Mouse (Mus musculus) MEL (cell line): ENCODE results near the gene Gpat2. TPM values are rescaled to one million over a fixed set of nuclear protein-coding genes. Genes with fewer than 3 reads are reported as not detected.

ENCODE experiments used
- DNase-seq: peaks from one replicate; pipeline ENCODE4 v3.0.0; 2011; ENCODE audit warnings: low read depth, low spot score
- H3K27ac ChIP-seq: 2 replicates; pipeline ENCODE4 v1.5.1; 2012; ENCODE audit warnings: low read depth, mild to moderate bottlenecking, control low read depth, low read length, moderate library complexity; ENCODE audit not compliant: control insufficient read depth
- H3K27me3 ChIP-seq, 2 experiments: fragments of 150-350 bp in 1 of 2; sonication (generic) in 1 of 2; 2 replicates each; pipeline ENCODE4 v1.6.1; 2012; ENCODE audit warnings: low read length in 2 of 2, mild to moderate bottlenecking in 2 of 2, improper control_type of control experiment in 1 of 2, moderate library complexity in 1 of 2; ENCODE audit not compliant: insufficient read depth in 2 of 2, control insufficient read depth in 1 of 2
- H3K36me3 ChIP-seq, 2 experiments: 2 replicates each; pipeline ENCODE4 v1.6.1; 2012 to 2014; ENCODE audit warnings: low read length in 2 of 2, improper control_type of control experiment in 1 of 2, inconsistent platforms in 1 of 2, mild to moderate bottlenecking in 1 of 2; ENCODE audit not compliant: insufficient read depth in 2 of 2, control insufficient read depth in 1 of 2
- H3K4me1 ChIP-seq, 2 experiments: fragments of 150-350 bp in 1 of 2; sonication (generic) in 1 of 2; 2 replicates each; pipeline ENCODE4 v1.6.1; 2012; ENCODE audit warnings: low read length in 2 of 2, improper control_type of control experiment in 1 of 2, mild to moderate bottlenecking in 1 of 2; ENCODE audit not compliant: insufficient read depth in 2 of 2, control insufficient read depth in 1 of 2
- H3K4me3 ChIP-seq, 2 experiments: fragments of 150-350 bp in 1 of 2; sonication (generic) in 1 of 2; 2 replicates each; pipeline ENCODE4 v1.5.1; 2012; ENCODE audit warnings: low read depth in 2 of 2, low read length in 2 of 2, mild to moderate bottlenecking in 2 of 2, moderate library complexity in 2 of 2, control low read depth in 1 of 2, improper control_type of control experiment in 1 of 2; ENCODE audit not compliant: control insufficient read depth in 1 of 2, insufficient read depth in 1 of 2
- H3K79me2 ChIP-seq: 2 replicates; pipeline ENCODE4 v1.6.1; 2012; ENCODE audit warnings: mild to moderate bottlenecking, low read length, moderate library complexity; ENCODE audit not compliant: control insufficient read depth, poor library complexity, insufficient read depth
- H3K9ac ChIP-seq: 2 replicates; pipeline ENCODE4 v1.6.1; 2012; ENCODE audit warnings: low read depth, mild to moderate bottlenecking, control low read depth, low read length, moderate library complexity; ENCODE audit not compliant: control insufficient read depth, poor library complexity, severe bottlenecking
- H3K9me3 ChIP-seq: fragments of 150-350 bp; sonication (generic); replicated peaks from 2 replicates; pipeline ENCODE4 v1.6.1; 2012; ENCODE audit warnings: mild to moderate bottlenecking, low read length, improper control_type of control experiment, moderate library complexity; ENCODE audit not compliant: insufficient read depth
- CHD1 ChIP-seq: IDR thresholded peaks from 2 replicates; pipeline ENCODE4 v1.6.1; 2012; ENCODE audit warnings: low read depth, mild to moderate bottlenecking, inconsistent platforms, low read length, improper control_type of control experiment
- CTCF ChIP-seq, 3 experiments: IDR thresholded peaks in 2 of 3; conservative IDR thresholded peaks in 1 of 3; 2 replicates each; pipeline ENCODE4 v1.5.1; 2011 to 2012; ENCODE audit warnings: low read length in 3 of 3, low read depth in 2 of 3, mild to moderate bottlenecking in 2 of 3, improper control_type of control experiment in 1 of 3, inconsistent platforms in 1 of 3, mixed read lengths in 1 of 3, moderate library complexity in 1 of 3; ENCODE audit not compliant: control insufficient read depth in 1 of 3, insufficient read depth in 1 of 3, poor library complexity in 1 of 3, severe bottlenecking in 1 of 3
- E2F4 ChIP-seq: IDR thresholded peaks from 2 replicates; pipeline ENCODE4 v1.6.1; 2011; ENCODE audit warnings: low read depth, low read length, improper control_type of control experiment, borderline replicate concordance
- ELF1 ChIP-seq: IDR thresholded peaks from 2 replicates; pipeline ENCODE4 v1.6.1; 2014; ENCODE audit warnings: low read depth, mild to moderate bottlenecking, inconsistent platforms, low read length, improper control_type of control experiment, moderate library complexity
- EP300 ChIP-seq, 2 experiments: IDR thresholded peaks; 2 replicates each; pipeline ENCODE4 v1.6.1; 2011; ENCODE audit warnings: improper control_type of control experiment in 2 of 2, low read length in 2 of 2, low read depth in 1 of 2, mild to moderate bottlenecking in 1 of 2
- GABPA ChIP-seq: IDR thresholded peaks from 2 replicates; pipeline ENCODE4 v1.6.1; 2012; ENCODE audit warnings: low read depth, mild to moderate bottlenecking, inconsistent platforms, low read length, improper control_type of control experiment, moderate library complexity
- GATA1 ChIP-seq: IDR thresholded peaks from 2 replicates; pipeline ENCODE4 v1.6.1; 2011; ENCODE audit warnings: low read depth, low read length, improper control_type of control experiment
- HCFC1 ChIP-seq: IDR thresholded peaks from 2 replicates; pipeline ENCODE4 v1.6.1; 2012; ENCODE audit warnings: low read depth, mild to moderate bottlenecking, inconsistent platforms, low read length, improper control_type of control experiment, moderate library complexity
- JUND ChIP-seq: IDR thresholded peaks from 2 replicates; pipeline ENCODE4 v1.6.1; 2011; ENCODE audit warnings: low read depth, mild to moderate bottlenecking, improper control_type of control experiment, low read length
- MAX ChIP-seq: IDR thresholded peaks from 2 replicates; pipeline ENCODE4 v1.6.1; 2011; ENCODE audit warnings: low read length, improper control_type of control experiment
- MAZ ChIP-seq: IDR thresholded peaks from 2 replicates; pipeline ENCODE4 v1.6.1; 2012; ENCODE audit warnings: low read depth, mild to moderate bottlenecking, inconsistent platforms, low read length, improper control_type of control experiment
- MXI1 ChIP-seq: IDR thresholded peaks from 2 replicates; pipeline ENCODE4 v1.6.1; 2011; ENCODE audit warnings: mild to moderate bottlenecking, low read depth, low read length, improper control_type of control experiment
- NELFE ChIP-seq: IDR thresholded peaks from 2 replicates; pipeline ENCODE4 v1.6.1; 2011; ENCODE audit warnings: low read depth, low read length, improper control_type of control experiment
- NRF1 ChIP-seq: IDR thresholded peaks from 2 replicates; pipeline ENCODE4 v1.6.1; 2014; ENCODE audit warnings: low read depth, mild to moderate bottlenecking, inconsistent platforms, low read length, improper control_type of control experiment, moderate library complexity; ENCODE audit not compliant: poor library complexity, insufficient read depth, severe bottlenecking
- POLR2A ChIP-seq, 2 experiments: IDR thresholded peaks; 2 replicates each; pipeline ENCODE4 v1.6.1; 2011 to 2012; ENCODE audit warnings: low read length in 2 of 2, mild to moderate bottlenecking in 2 of 2, control low read depth in 1 of 2, improper control_type of control experiment in 1 of 2, low read depth in 1 of 2, moderate library complexity in 1 of 2; ENCODE audit not compliant: control insufficient read depth in 1 of 2, insufficient read depth in 1 of 2, poor library complexity in 1 of 2
- POLR2AphosphoS2 ChIP-seq: IDR thresholded peaks from 2 replicates; pipeline ENCODE4 v1.6.1; 2011; ENCODE audit warnings: low read length, improper control_type of control experiment
- POLR2AphosphoS5 ChIP-seq: IDR thresholded peaks from 2 replicates; pipeline ENCODE4 v1.6.1; 2012; ENCODE audit warnings: low read depth, borderline replicate concordance, mild to moderate bottlenecking, inconsistent platforms, low read length, moderate library complexity, mixed read lengths
- RAD21 ChIP-seq: IDR thresholded peaks from 2 replicates; pipeline ENCODE4 v1.6.1; 2011; ENCODE audit warnings: mild to moderate bottlenecking, low read depth, low read length, improper control_type of control experiment
- RCOR1 ChIP-seq: IDR thresholded peaks from 2 replicates; pipeline ENCODE4 v1.6.1; 2012; ENCODE audit warnings: low read depth, mild to moderate bottlenecking, inconsistent platforms, low read length, improper control_type of control experiment
- SIN3A ChIP-seq: IDR thresholded peaks from 2 replicates; pipeline ENCODE4 v1.6.1; 2012; ENCODE audit warnings: low read length, improper control_type of control experiment, inconsistent platforms
- SMC3 ChIP-seq: IDR thresholded peaks from 2 replicates; pipeline ENCODE4 v1.6.1; 2011; ENCODE audit warnings: low read depth, low read length, improper control_type of control experiment
- UBTF ChIP-seq: IDR thresholded peaks from 2 replicates; pipeline ENCODE4 v1.6.1; 2012; ENCODE audit warnings: low read depth, mild to moderate bottlenecking, inconsistent platforms, low read length, improper control_type of control experiment, moderate library complexity, borderline replicate concordance; ENCODE audit not compliant: insufficient read depth
- USF2 ChIP-seq, 2 experiments: IDR thresholded peaks; 2 replicates each; pipeline ENCODE4 v1.6.1; 2011 to 2012; ENCODE audit warnings: improper control_type of control experiment in 2 of 2, low read length in 2 of 2, borderline replicate concordance in 1 of 2, inconsistent platforms in 1 of 2, low read depth in 1 of 2, mild to moderate bottlenecking in 1 of 2; ENCODE audit not compliant: insufficient read depth in 1 of 2
- ZNF384 ChIP-seq: IDR thresholded peaks from 2 replicates; pipeline ENCODE4 v1.6.1; 2012; ENCODE audit warnings: low read depth, mild to moderate bottlenecking, inconsistent platforms, low read length, improper control_type of control experiment
- polyA plus RNA-seq, 2 experiments: library from polyadenylated mRNA; stranded (reverse) in 1 of 2; unstranded in 1 of 2; fragments of >175 nt in 1 of 2; fragments of >200 nt in 1 of 2; gene quantifications; 2 replicates each; pipeline versions ENCODE4 v1.2.1 to v1.2.4; 2012; ENCODE audit warnings: low replicate concordance in 2 of 2, low read depth in 1 of 2; ENCODE audit not compliant: insufficient read length in 2 of 2, insufficient read depth in 1 of 2, missing spikeins in 1 of 2
- total RNA-seq: library from RNA; depleted of rRNA; stranded (reverse); fragments of 300-350 nt; gene quantifications from 2 replicates; pipeline ENCODE4 v1.2.3, GENCODE M21; 2012

Gpat2 gene
- total and polyA plus RNA-seq, 3 experiments = 0.07 TPM; not detected in 2

DNA sequence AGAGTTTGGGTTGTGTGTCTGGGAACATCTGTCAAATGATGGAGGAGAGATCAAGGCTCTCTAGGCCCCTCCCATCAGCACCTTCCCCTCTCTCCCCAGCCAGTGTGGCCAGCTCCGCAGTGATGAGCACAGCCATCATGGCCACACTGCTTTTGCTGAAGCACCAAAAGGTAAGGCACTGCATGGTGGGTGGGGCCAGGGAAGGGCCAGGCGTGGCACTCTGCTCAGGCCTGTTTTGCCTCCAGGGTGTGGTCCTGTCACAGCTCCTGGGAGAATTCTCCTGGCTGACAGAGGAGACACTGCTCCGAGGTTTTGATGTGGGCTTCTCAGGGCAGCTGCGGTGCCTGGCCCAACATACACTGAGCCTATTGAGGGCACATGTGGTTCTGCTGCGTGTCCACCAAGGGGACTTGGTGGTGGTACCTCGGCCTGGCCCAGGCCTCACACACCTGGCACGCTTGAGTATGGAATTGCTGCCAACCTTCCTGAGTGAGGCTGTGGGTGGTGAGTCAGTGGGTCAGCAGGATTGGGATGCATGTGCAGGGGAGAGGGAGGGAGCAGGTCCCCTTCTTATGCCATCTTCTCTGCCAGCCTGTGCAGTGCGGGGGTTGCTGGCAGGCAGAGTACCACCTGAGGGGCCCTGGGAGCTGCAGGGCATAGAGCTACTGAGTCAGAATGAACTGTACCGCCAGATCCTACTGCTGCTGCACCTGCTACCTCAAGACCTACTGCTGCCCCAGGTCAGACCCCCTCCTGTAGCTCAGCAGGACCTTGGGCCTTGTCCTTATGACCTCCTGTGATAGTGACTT lies 8.7 kb downstream of the Gpat2 start:
- no peaks in the 10 kb centered on the region for H3K4me1 ChIP-seq
- H3K27ac ChIP-seq = no peak overlapping the region
- TF ChIP-seq GABPA (no peak), HCFC1 (no peak), MAZ (no peak), RAD21 (no peak), CHD1 (no peak)
- H3K36me3 ChIP-seq = no peaks in the 10 kb centered on the region
- DNase-seq = no peak
- H3K9ac ChIP-seq = no peak overlapping the region
- H3K4me3 ChIP-seq = no peak overlapping the region
- no peaks in the 10 kb centered on the region for H3K27me3 ChIP-seq
- no peaks in the 10 kb centered on the region for H3K79me2 ChIP-seq
- H3K9me3 ChIP-seq = no peaks in the 10 kb centered on the region

GRCm38 (mm10) chr2:127435135-127435534 lies 10.1 kb downstream of the Gpat2 start:
- DNase-seq = peak; percentile 47
- H3K27ac ChIP-seq = no peak overlapping the region
- TF ChIP-seq ELF1 (no peak), SMC3 (peak; percentile 36), SIN3A (no peak), GATA1 (no peak), CTCF (IDR thresholded peaks at IDR 0.05 in 2 of 3, conservative IDR thresholded peaks at IDR 0.05 in 1 of 3; ENCODE audit: control insufficient read depth in 1 of 3, insufficient read depth in 1 of 3, low read depth in 2 of 3, low read length in 3 of 3, poor library complexity in 1 of 3, severe bottlenecking in 1 of 3) (peak; percentile 61 to 80 (median 64)), RAD21 (peak; percentile 31)
- TF ChIP-seq, all 39 proteins: peak for 3
- H3K36me3 ChIP-seq = no peaks in the 10 kb centered on the region; a peak in 1 of 4 replicates
- no peaks in the 10 kb centered on the region for H3K4me1 ChIP-seq
- H3K27me3 ChIP-seq = no peaks in the 10 kb centered on the region
- H3K9ac ChIP-seq = no peak overlapping the region
- no peaks in the 10 kb centered on the region for H3K9me3 ChIP-seq
- H3K4me3 ChIP-seq = no peak overlapping the region
- H3K79me2 ChIP-seq = no peaks in the 10 kb centered on the region

GRCm38 (mm10) chr2:127435554-127435953 lies 10.6 kb downstream of the Gpat2 start:
- Histone ChIP-seq H3K4me1 (no peaks in the 10 kb centered on the region), H3K9me3 (no peaks in the 10 kb centered on the region), H3K27ac (no peak overlapping the region), H3K27me3 (no peaks in the 10 kb centered on the region), H3K4me3 (no peak overlapping the region), H3K9ac (no peak overlapping the region), H3K36me3 (no peaks in the 10 kb centered on the region; a peak in 1 of 4 replicates), H3K79me2 (no peaks in the 10 kb centered on the region)
- DNase-seq = no peak
- no peak for TF ChIP-seq POLR2AphosphoS5
- no peak for TF ChIP-seq HCFC1
- no peak for TF ChIP-seq CHD1
- no peak for TF ChIP-seq EP300 (IDR thresholded peaks at IDR 0.05; ENCODE audit: low read depth in 1 of 2, low read length in 2 of 2)
- no peak for TF ChIP-seq NRF1
- no peak for TF ChIP-seq MAX
- TF ChIP-seq SMC3 = no peak
- TF ChIP-seq NELFE = no peak
- no peak for TF ChIP-seq GABPA
- TF ChIP-seq POLR2A (IDR thresholded peaks at IDR 0.05; ENCODE audit: control insufficient read depth in 1 of 2, insufficient read depth in 1 of 2, low read depth in 1 of 2, low read length in 2 of 2, poor library complexity in 1 of 2) = no peak
- no peak for TF ChIP-seq ZNF384
- TF ChIP-seq RCOR1 = no peak
- no peak for TF ChIP-seq MAZ
- no peak for TF ChIP-seq ELF1
- TF ChIP-seq UBTF = no peak
- TF ChIP-seq USF2 (IDR thresholded peaks at IDR 0.05; ENCODE audit: borderline replicate concordance in 1 of 2, insufficient read depth in 1 of 2, low read depth in 1 of 2, low read length in 2 of 2) = no peak
- no peak for TF ChIP-seq E2F4
- TF ChIP-seq POLR2AphosphoS2 = no peak
- no peak for TF ChIP-seq JUND
- no peak for TF ChIP-seq MXI1
